Mouse (Mus musculus): ENCODE results near the gene Gng2. TPM values are rescaled to one million over a fixed set of nuclear protein-coding genes. Genes with fewer than 3 reads are reported as not detected.

Gene Gng2
- polyA plus RNA-seq (2015; fragmentation: Nextera tagmentation; extraction: Ambion mirVana) = 53.4 and 54.8 TPM in 2 replicates

DNA sequence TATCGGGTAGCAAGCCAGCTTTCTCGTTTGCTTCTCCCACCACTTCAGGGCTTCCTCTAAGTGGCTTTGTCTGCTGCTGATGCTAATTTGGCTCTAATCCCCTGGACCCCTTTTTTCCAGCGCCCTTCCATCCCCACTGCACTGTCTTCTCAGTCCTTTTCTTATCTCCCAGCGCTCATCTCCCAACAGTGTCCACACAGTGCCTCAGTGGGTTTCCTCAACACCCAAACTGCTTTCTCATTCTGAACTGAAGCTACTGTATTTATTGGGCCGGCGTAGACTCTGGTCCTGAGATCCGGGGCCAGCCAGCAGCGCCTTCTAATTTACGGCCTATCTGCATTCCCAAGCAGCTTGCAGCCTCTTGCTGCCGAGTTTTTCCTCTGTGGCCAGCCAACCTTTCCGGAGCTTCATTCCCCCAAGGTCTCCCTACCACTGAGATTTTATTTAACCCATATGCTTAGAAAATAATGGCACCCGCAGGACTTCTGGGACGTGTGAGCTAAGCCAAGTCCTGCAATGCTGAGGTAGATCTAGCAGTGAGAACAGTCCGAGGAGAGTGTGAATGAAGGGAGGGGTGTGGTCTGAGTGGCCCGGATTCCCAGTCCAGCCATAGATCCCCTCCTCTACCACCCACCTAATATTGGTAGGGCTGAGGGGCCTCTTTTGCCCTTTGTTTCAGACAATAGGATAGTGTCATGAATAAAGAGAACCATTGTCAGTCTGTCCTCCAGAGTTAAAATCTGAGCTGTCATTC, at the start of gene Gng2:
Gng2 (minus strand) TSS at position 357 of the 754 bp plus-strand sequence.
- Histone ChIP-seq H3K27ac (peak within 1 kb of the TSS; percentile 80), H3K27me3 (no peaks in the 10 kb centered on the region), H3K4me1 (replicated peaks) (peaks cover 20% of the 10 kb centered on the region), H3K36me3 (no peaks in the 10 kb centered on the region), H3K9me3 (replicated peaks) (no peaks in the 10 kb centered on the region), H3K4me2 (peak within 1 kb of the TSS; percentile 88), H3K9ac (peak within 1 kb of the TSS; percentile 71), H3K4me3 (peak within 1 kb of the TSS; percentile 59)
- ATAC-seq (replicated peaks; ENCODE audit: insufficient number of reproducible peaks, insufficient read depth, low FRiP score, low read depth) = 0 out of 2 replicates have a peak, but pooled peaks have one; percentile 3
- 13% methylated on average over 15 of the region's 15 CpGs for WGBS

DNA sequence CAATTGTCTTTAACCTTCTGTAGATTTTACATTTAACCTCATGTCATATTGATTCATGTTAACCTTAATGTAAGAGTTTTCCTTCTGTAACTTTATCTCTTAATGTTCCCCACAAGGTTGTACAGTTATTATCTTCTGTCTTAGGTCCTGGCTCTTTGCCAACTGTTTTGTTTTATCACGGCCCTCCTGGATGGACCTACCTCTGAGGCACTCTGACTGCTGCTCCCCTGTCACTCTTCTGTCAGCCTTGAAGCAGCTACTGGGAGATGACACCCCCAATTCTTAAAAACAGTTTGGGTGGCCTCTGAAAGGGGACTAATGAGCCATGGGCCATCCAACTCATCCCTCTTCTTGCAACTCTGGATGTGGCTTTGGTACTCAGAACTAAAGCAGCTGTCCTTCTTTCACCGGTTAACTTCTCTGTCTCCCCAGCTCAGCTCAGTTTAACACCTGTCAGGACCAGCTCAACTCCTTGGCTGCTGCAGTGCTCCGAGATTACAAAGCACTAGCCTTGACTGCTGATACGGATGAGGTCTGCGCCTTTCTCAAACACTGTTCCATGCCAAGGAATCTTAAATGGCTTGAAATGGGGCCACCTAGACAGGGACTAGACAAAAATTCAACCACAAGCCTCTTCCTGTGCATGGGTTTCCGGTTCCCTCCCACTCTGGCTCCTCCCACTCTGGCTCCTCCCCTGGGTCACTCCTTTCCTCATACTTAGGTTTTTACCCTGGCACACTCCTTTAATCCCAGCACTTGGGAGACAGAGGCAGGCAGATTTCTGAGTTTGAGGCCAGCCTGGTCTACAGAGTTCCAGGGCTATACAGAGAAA, 47.7 kb upstream of the Gng2 start:
- Histone ChIP-seq H3K9ac (no peak overlapping the region), H3K27ac (no peak overlapping the region)

DNA sequence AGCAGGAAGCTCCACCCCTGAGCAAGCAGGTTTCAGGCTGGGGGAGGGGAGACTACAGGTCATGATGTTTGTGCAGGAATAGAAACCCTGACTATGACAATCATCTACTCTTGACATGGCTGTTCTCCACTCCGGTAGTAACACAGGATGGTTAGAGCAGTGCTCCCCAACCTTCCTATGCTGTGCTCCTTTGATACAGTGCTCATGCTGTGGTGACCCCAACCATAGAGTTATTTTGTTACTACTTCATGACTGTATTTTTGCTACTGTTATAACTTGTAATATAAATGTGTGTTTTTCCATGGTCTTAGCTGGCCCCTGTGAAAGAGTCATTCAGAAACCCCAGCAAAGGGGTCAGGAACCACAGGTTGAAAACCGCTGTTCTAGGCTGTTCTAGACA, 46.5 kb upstream of the Gng2 start:
- 87% methylated on average over 2 of the region's 2 CpGs for WGBS
- no peak for ATAC-seq (replicated peaks; ENCODE audit: insufficient number of reproducible peaks, insufficient read depth, low FRiP score, low read depth)
- H3K4me2 ChIP-seq = no peak overlapping the region
- peaks cover 6% of the 10 kb centered on the region for H3K4me1 ChIP-seq (replicated peaks)
- H3K36me3 ChIP-seq = no peaks in the 10 kb centered on the region
- H3K9ac ChIP-seq = no peak overlapping the region
- no peaks in the 10 kb centered on the region for H3K27me3 ChIP-seq
- no peaks in the 10 kb centered on the region for H3K9me3 ChIP-seq (replicated peaks)
- H3K4me3 ChIP-seq = no peak overlapping the region
- no peak overlapping the region for H3K27ac ChIP-seq

More for the DNA sequence above, 47.7 kb upstream of the Gng2 start:
- Histone ChIP-seq H3K9me3 (replicated peaks) (no peaks in the 10 kb centered on the region), H3K36me3 (no peaks in the 10 kb centered on the region), H3K4me1 (replicated peaks) (peaks cover 6% of the 10 kb centered on the region), H3K4me3 (no peak overlapping the region), H3K4me2 (peak overlapping the region; percentile 27; the same call in 1 of the 2 replicates), H3K27me3 (no peaks in the 10 kb centered on the region)
- ATAC-seq (replicated peaks; ENCODE audit: insufficient number of reproducible peaks, insufficient read depth, low FRiP score, low read depth) = no peak
- WGBS = 27% methylated on average over 6 of the region's 6 CpGs

DNA sequence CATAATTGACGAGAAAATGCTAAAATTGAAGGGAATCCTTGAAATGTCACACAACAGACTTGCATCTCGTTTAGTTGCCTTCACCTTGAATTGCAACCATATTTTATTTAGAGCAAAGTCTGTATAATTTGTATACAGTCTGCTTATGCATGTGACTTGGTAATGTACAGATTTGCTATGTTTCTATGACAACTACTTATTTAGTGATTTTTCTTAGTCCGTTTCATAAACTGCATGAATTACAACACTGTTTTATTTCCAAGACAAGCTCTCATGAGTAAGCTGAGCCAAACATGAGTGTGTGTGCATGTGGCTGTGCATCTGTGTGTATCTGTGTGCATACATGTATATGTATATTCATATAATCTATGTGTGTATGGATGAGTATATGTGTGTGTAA, 42.1 kb upstream of the Gng2 start:
- no peak overlapping the region for H3K27ac ChIP-seq
- no peak overlapping the region for H3K9ac ChIP-seq

DNA sequence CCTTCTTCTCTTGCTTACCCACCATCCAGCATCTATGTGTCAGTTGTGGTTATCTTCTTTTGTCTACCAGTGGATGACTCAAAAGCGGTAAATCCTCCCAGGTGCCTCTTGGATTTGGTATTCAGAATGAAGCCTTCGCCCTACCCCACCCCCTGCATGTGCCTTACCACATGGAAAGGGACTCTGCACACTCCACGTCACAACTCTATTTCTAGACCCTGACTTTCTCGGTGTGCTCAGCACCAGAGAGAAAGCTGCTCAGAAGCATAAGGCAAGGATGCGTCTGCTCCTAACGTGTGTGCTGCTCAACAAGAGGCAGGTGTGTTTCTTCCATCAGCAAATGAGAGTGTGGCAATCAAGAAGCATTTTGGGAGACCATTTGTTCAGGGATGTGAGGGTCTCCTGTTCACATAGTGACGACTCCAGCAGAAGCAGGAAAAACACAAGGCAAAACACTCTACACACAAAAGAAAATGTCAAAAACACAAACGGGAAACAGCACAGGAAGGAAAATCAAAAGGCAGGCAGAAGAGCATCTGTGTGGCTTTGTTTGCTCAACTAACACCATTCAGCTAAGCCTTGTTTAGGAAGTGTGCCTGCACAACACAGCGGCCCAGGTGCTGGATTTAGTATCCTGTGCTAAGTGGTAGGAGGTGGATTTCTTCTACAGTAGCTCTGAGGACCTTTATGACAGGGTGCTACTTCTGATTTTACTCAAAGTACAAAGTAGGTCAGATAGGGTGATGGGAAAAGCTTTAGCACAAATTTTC, 35.3 kb upstream of the Gng2 start:
- WGBS = 52% methylated on average over 9 of the region's 9 CpGs
- no peaks in the 10 kb centered on the region for H3K9me3 ChIP-seq (replicated peaks)
- H3K27me3 ChIP-seq = no peaks in the 10 kb centered on the region
- no peak overlapping the region for H3K9ac ChIP-seq
- no peak for ATAC-seq (replicated peaks; ENCODE audit: insufficient number of reproducible peaks, insufficient read depth, low FRiP score, low read depth)
- no peak overlapping the region for H3K4me2 ChIP-seq
- no peak overlapping the region for H3K27ac ChIP-seq
- H3K36me3 ChIP-seq = no peaks in the 10 kb centered on the region
- H3K4me1 ChIP-seq (replicated peaks) = peaks cover 9% of the 10 kb centered on the region
- no peak overlapping the region for H3K4me3 ChIP-seq

More for the DNA sequence above, 42.1 kb upstream of the Gng2 start:
- no peak for ATAC-seq (replicated peaks; ENCODE audit: insufficient number of reproducible peaks, insufficient read depth, low FRiP score, low read depth)
- no peak overlapping the region for H3K4me3 ChIP-seq
- H3K4me1 ChIP-seq (replicated peaks) = no peaks in the 10 kb centered on the region
- H3K4me2 ChIP-seq = no peak overlapping the region
- no peaks in the 10 kb centered on the region for H3K27me3 ChIP-seq
- 69% methylated on average over 3 of the region's 3 CpGs for WGBS
- H3K36me3 ChIP-seq = no peaks in the 10 kb centered on the region
- H3K9me3 ChIP-seq (replicated peaks) = no peaks in the 10 kb centered on the region

DNA sequence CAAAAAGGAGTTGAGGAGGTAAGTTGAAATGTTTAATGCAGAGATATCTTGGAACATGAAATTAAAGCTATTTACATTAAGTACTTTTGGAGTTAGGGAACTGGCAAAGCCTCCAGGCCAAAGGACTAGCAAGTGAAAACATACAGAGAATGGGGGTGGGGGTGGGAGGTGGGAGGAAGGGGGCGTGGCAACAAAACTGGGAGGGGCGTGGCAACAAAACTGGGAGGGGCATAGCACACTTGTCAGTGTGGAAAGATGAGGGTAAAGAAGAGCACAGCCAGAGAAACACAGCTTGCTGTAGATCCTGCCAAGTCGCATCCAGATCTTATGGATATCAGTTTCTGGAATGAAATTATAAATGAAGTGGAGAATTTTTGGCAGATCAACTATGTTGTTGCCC, 30.0 kb upstream of the Gng2 start:
- H3K36me3 ChIP-seq = no peaks in the 10 kb centered on the region
- no peak overlapping the region for H3K4me2 ChIP-seq
- no peak overlapping the region for H3K9ac ChIP-seq
- peaks cover 16% of the 10 kb centered on the region for H3K4me1 ChIP-seq (replicated peaks)
- no peaks in the 10 kb centered on the region for H3K9me3 ChIP-seq (replicated peaks)
- H3K27ac ChIP-seq = no peak overlapping the region
- H3K4me3 ChIP-seq = no peak overlapping the region
- no peak for ATAC-seq (replicated peaks; ENCODE audit: insufficient number of reproducible peaks, insufficient read depth, low FRiP score, low read depth)
- 49% methylated on average over 3 of the region's 3 CpGs for WGBS
- no peaks in the 10 kb centered on the region for H3K27me3 ChIP-seq

DNA sequence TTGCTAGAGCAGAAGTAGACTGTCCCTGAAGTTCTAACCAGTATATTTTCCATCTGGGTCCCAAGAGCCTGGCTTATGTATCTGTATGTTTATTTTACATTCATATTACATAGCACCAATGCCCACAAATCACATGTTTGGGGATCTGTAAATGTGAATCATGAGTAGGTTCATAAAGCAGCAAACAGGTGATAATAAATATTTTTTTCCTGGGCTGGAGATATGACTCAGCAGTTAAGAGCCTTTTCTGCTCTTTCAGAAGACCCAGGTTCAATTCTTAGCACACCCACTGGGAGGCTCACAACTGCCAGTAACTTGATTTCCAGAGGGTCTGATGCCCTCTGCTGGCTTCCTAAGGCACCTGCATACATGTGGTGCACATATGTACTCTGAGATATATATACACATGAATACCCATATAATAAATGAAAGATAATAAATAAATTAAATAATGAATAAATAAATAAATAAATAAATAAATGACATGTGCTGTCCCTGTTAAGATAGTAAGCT, 27.4 kb upstream of the Gng2 start:
- no peaks in the 10 kb centered on the region for H3K36me3 ChIP-seq
- H3K27ac ChIP-seq = no peak overlapping the region
- no peak overlapping the region for H3K9ac ChIP-seq
- ATAC-seq (replicated peaks; ENCODE audit: insufficient number of reproducible peaks, insufficient read depth, low FRiP score, low read depth) = no peak
- H3K4me1 ChIP-seq (replicated peaks) = peaks cover 8% of the 10 kb centered on the region
- no peaks in the 10 kb centered on the region for H3K27me3 ChIP-seq
- H3K9me3 ChIP-seq (replicated peaks) = no peaks in the 10 kb centered on the region
- no peak overlapping the region for H3K4me2 ChIP-seq
- H3K4me3 ChIP-seq = no peak overlapping the region

DNA sequence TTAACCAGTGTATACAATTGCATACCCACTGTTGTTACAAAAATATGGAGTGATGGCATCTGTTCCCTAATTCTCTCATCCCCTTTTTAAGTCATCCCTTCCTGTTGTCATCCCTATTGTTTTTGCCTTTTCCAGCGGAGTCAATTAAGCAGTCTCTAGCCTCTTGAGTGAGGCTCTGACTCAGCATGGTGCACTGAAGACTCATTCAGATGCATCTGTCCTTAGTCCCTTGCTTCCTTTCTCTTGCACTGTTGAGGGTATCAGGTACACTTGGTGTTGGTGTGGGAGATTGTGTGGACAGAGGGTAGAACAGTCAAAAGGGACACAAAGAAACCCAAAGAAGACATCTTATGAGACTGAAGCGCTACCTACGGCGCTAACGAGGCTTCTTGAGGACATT, 19.4 kb upstream of the Gng2 start:
- Histone ChIP-seq H3K27me3 (no peaks in the 10 kb centered on the region), H3K4me2 (no peak overlapping the region), H3K4me3 (no peak overlapping the region), H3K27ac (no peak overlapping the region), H3K9ac (no peak overlapping the region), H3K4me1 (replicated peaks) (no peaks in the 10 kb centered on the region), H3K36me3 (no peaks in the 10 kb centered on the region), H3K9me3 (replicated peaks) (no peaks in the 10 kb centered on the region)
- WGBS = 91% methylated on average over 5 of the region's 5 CpGs
- no peak for ATAC-seq (replicated peaks; ENCODE audit: insufficient number of reproducible peaks, insufficient read depth, low FRiP score, low read depth)

DNA sequence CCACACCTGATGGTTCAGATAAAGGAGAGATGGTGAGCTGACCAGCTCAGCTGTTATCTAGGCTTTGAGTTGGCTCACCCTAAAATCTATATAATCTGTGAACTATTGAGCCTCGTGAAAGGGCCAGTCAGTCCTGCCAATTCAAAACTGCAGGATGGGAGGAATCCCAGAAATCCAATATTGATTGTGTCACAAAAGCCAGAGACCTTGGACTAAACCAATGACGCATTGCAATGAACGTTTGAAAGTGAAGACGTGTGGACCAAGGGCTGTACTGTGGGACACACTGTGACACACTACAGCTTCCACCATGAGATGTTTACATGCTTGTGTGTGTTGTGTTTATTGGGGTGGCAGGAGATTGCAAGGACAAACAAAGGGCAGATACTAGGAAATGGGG, 18.5 kb upstream of the Gng2 start:
- H3K4me2 ChIP-seq = no peak overlapping the region
- no peak overlapping the region for H3K4me3 ChIP-seq
- no peak overlapping the region for H3K27ac ChIP-seq
- H3K9me3 ChIP-seq (replicated peaks) = no peaks in the 10 kb centered on the region
- 78% methylated on average over 4 of the region's 4 CpGs for WGBS
- ATAC-seq (replicated peaks; ENCODE audit: insufficient number of reproducible peaks, insufficient read depth, low FRiP score, low read depth) = no peak
- no peaks in the 10 kb centered on the region for H3K27me3 ChIP-seq
- no peaks in the 10 kb centered on the region for H3K36me3 ChIP-seq
- no peak overlapping the region for H3K9ac ChIP-seq
- no peaks in the 10 kb centered on the region for H3K4me1 ChIP-seq (replicated peaks)

DNA sequence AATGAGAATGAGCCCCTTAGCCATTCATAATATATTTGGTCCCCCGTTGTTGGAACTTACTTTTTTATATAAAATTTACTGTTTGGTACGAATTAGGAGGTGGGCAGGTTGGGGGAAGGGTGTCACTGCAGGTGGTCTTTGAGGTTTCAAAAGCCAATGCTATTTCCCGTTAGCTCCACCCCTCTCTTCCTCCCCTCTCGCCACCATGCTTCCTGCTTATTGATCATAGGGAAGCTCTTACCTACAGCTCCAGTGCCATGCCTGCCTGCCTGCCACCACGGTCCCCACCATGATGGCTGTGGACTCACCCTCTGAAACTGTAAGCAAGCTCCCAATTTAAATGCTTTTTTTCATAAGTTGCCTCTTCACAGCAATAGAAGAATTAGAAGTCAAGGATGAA, 16.6 kb upstream of the Gng2 start:
- Histone ChIP-seq H3K9ac (no peak overlapping the region), H3K27me3 (no peaks in the 10 kb centered on the region), H3K4me1 (replicated peaks) (no peaks in the 10 kb centered on the region), H3K4me2 (no peak overlapping the region), H3K4me3 (no peak overlapping the region), H3K36me3 (no peaks in the 10 kb centered on the region), H3K9me3 (replicated peaks) (no peaks in the 10 kb centered on the region), H3K27ac (no peak overlapping the region)
- WGBS = 64% methylated on average over 5 of the region's 5 CpGs
- ATAC-seq (replicated peaks; ENCODE audit: insufficient number of reproducible peaks, insufficient read depth, low FRiP score, low read depth) = no peak

DNA sequence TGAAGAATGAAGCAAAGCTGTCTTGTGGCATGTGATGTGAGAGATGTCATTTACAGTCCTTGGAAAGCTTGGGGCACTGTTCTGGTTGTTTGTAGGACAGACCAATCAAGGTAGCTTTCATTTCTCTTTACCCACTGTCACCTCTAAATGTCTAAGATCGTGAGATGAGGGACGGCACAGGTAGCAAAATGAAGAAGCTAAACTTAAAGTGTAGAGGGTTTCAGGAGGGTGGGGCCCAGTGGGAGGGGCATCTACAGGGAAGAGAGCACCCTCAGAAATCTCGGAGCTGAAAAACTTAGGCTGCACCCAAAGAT, 16.1 kb upstream of the Gng2 start:
- H3K9ac ChIP-seq = no peak overlapping the region
- ATAC-seq (replicated peaks; ENCODE audit: insufficient number of reproducible peaks, insufficient read depth, low FRiP score, low read depth) = no peak
- no peak overlapping the region for H3K4me3 ChIP-seq
- no peaks in the 10 kb centered on the region for H3K27me3 ChIP-seq
- H3K4me2 ChIP-seq = no peak overlapping the region
- 83% methylated on average over 3 of the region's 3 CpGs for WGBS
- no peaks in the 10 kb centered on the region for H3K9me3 ChIP-seq (replicated peaks)
- H3K4me1 ChIP-seq (replicated peaks) = no peaks in the 10 kb centered on the region
- no peak overlapping the region for H3K27ac ChIP-seq
- H3K36me3 ChIP-seq = no peaks in the 10 kb centered on the region
